Mouse (Mus musculus): ENCODE measurements around the gene Hoxc11.

- TF ChIP-seq JUND (IDR thresholded peaks at IDR 0.05; ENCODE audit: low read depth, low read length) (no peak), BHLHE40 (IDR thresholded peaks at IDR 0.05; ENCODE audit: borderline replicate concordance, low read depth, low read length) (no peak), POLR2A (IDR thresholded peaks at IDR 0.05; ENCODE audit: control insufficient read depth in 1 of 2, insufficient read depth in 1 of 2, low read depth in 1 of 2, low read length in 2 of 2, poor library complexity in 1 of 2) (no peak), MAFK (IDR thresholded peaks at IDR 0.05; ENCODE audit: borderline replicate concordance, low read depth, low read length) (no peak), CTCF (IDR thresholded peaks at IDR 0.05 in 2 of 3, conservative IDR thresholded peaks at IDR 0.05 in 1 of 3; ENCODE audit: control insufficient read depth in 1 of 3, insufficient read depth in 1 of 3, low read depth in 2 of 3, low read length in 3 of 3, poor library complexity in 1 of 3, severe bottlenecking in 1 of 3) (no peak), RAD21 (IDR thresholded peaks at IDR 0.05; ENCODE audit: low read depth, low read length) (no peak), EP300 (IDR thresholded peaks at IDR 0.05; ENCODE audit: low read depth in 1 of 2, low read length in 2 of 2) (no peak), TAL1 (IDR thresholded peaks at IDR 0.05; ENCODE audit: low read length) (no peak), UBTF (IDR thresholded peaks at IDR 0.05; ENCODE audit: borderline replicate concordance, insufficient read depth, low read depth, low read length) (no peak), MXI1 (IDR thresholded peaks at IDR 0.05; ENCODE audit: low read depth, low read length) (no peak), RCOR1 (IDR thresholded peaks at IDR 0.05; ENCODE audit: low read depth, low read length) (no peak), MAZ (IDR thresholded peaks at IDR 0.05; ENCODE audit: low read depth, low read length) (no peak), MEF2A (IDR thresholded peaks at IDR 0.05; ENCODE audit: extremely low read depth, insufficient replicate concordance, low read depth, low read length, poor library complexity, severe bottlenecking) (no peak), TCF12 (IDR thresholded peaks at IDR 0.05; ENCODE audit: low read depth, low read length) (no peak)
Observed at GRCm38 (mm10) chr15:102996548-102996947, 42.3 kb downstream of the Hoxc11 start.
